ENCODE assay signal across 15 mouse cellular contexts in the genomic region with DNA sequence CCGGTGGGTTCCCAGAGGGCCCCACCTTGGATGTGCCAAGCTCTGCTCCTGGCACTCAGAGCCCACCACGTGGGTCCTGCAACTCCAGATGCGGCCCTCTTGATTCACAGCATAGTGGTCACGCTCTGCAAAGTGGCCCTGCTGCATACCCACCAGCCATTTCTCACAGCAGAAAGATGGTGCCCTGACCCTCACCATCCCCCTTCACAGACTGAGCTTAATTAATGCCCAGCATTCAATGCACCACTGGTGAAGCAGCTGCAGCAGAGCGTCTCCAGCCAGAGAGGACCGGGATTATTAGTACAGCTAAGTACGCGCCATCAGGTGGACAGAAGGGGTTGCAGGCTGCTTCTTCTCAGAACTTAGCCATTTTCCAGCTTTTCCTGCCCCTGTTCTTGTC.
A peak's percentile ranks its signal among the peaks of the same experiment; 100 is the strongest.
DNase-seq lines count a peak whose midpoint lies in the region; ATAC-seq and TF ChIP-seq lines count a peak whose summit lies in the region.
"Had no signal": no experiment of that assay in that cellular context is flagged by ENCODE, and none has a peak within 500 bp of the region (broad histone marks: within the 10 kb centered on the region; RNA-seq: fewer than 3 reads in every experiment).

No protein-coding gene starts in this region.

- 63% methylated on average over 8 of the region's 8 CpGs for WGBS in midbrain, embryonic 10.5 days
- WGBS in midbrain, embryonic 16.5 days: 38% methylated on average over 8 of the region's 8 CpGs
- 62% methylated on average over 8 of the region's 8 CpGs for WGBS in hindbrain, embryonic 10.5 days
- WGBS in hindbrain, embryonic 16.5 days: 28% methylated on average over 8 of the region's 8 CpGs
- 37% methylated on average over 8 of the region's 8 CpGs for WGBS in neural tube, embryonic 14.5 days
- WGBS in thymus, adult 2 months: 92% methylated on average over 8 of the region's 8 CpGs

- 0 out of 2 replicates have a peak, but pooled peaks cover 3% of the 10 kb centered on the region for H3K27me3 ChIP-seq in midbrain, embryonic 10.5 days (ENCODE audit: low read depth, poor library complexity, severe bottlenecking)
- no peaks in the 10 kb centered on the region for H3K27me3 ChIP-seq in midbrain, embryonic 16.5 days (ENCODE audit: control insufficient read depth, insufficient read depth, low read depth, low read length)
- peaks cover 7% of the 10 kb centered on the region; the same call in 1 of the 2 replicates for H3K27me3 ChIP-seq in hindbrain, embryonic 10.5 days (ENCODE audit: insufficient read depth, poor library complexity, severe bottlenecking)
- H3K27me3 ChIP-seq in hindbrain, embryonic 16.5 days (replicated peaks; ENCODE audit: control insufficient read depth, insufficient read depth, low read length): no peaks in the 10 kb centered on the region; the same call in 1 of the 2 replicates
- H3K27me3 ChIP-seq in neural tube, embryonic 14.5 days (ENCODE audit: control insufficient read depth, insufficient read depth, low read length): no peaks in the 10 kb centered on the region
- H3K27me3 ChIP-seq in thymus, adult 2 months (ENCODE audit: control insufficient read depth, insufficient read depth, low read length): no peaks in the 10 kb centered on the region
- H3K27me3 ChIP-seq: embryonic facial prominence, embryonic 15.5 days had no signal

- no peak overlapping the region for H3K4me2 ChIP-seq in midbrain, embryonic 16.5 days (ENCODE audit: low read length)
- H3K4me2 ChIP-seq in hindbrain, embryonic 16.5 days (ENCODE audit: low read length): no peak overlapping the region
- H3K4me2 ChIP-seq in neural tube, embryonic 14.5 days (ENCODE audit: low read depth, low read length): no peak overlapping the region
- H3K4me2 ChIP-seq: embryonic facial prominence, embryonic 15.5 days; heart, embryonic 11.5 days; lung, embryonic 14.5 days had no signal

- ATAC-seq in midbrain, embryonic 16.5 days: no peak; the same call in 1 of the 2 replicates
- ATAC-seq in hindbrain, embryonic 16.5 days: peak; percentile 53; the same call in 1 of the 2 replicates
- peak; percentile 55 for ATAC-seq in neural tube, embryonic 14.5 days (ENCODE audit: low read depth)

- peak overlapping the region; percentile 68 for H3K27ac ChIP-seq in midbrain, embryonic 10.5 days (replicated peaks)
- no peak overlapping the region for H3K27ac ChIP-seq in midbrain, embryonic 16.5 days (ENCODE audit: low read length)
- peak overlapping the region; percentile 66 for H3K27ac ChIP-seq in hindbrain, embryonic 10.5 days
- no peak overlapping the region for H3K27ac ChIP-seq in hindbrain, embryonic 16.5 days (ENCODE audit: low read depth, low read length)
- 0 out of 2 replicates have a peak overlapping the region, but pooled peaks have one; percentile 10 for H3K27ac ChIP-seq in neural tube, embryonic 14.5 days (ENCODE audit: low read depth, low read length)
- no peak overlapping the region for H3K27ac ChIP-seq in thymus, adult 2 months (ENCODE audit: control insufficient read depth, insufficient read depth, low read length)
- H3K27ac ChIP-seq: embryonic facial prominence, embryonic 15.5 days; layer of hippocampus, adult 2 months had no signal

- H3K9ac ChIP-seq in midbrain, embryonic 16.5 days (ENCODE audit: low read depth, low read length): no peak overlapping the region
- no peak overlapping the region for H3K9ac ChIP-seq in hindbrain, embryonic 16.5 days (ENCODE audit: low read depth, low read length)
- H3K9ac ChIP-seq in neural tube, embryonic 14.5 days (replicated peaks; ENCODE audit: low read depth, low read length): no peak overlapping the region
- H3K9ac ChIP-seq: embryonic facial prominence, embryonic 15.5 days; lung, embryonic 14.5 days had no signal

- H3K4me3 ChIP-seq in midbrain, embryonic 10.5 days: no peak overlapping the region
- no peak overlapping the region for H3K4me3 ChIP-seq in midbrain, embryonic 16.5 days (ENCODE audit: low read depth, low read length)
- H3K4me3 ChIP-seq in hindbrain, embryonic 10.5 days: no peak overlapping the region
- H3K4me3 ChIP-seq in hindbrain, embryonic 16.5 days (ENCODE audit: low read length): no peak overlapping the region
- H3K4me3 ChIP-seq in neural tube, embryonic 14.5 days (ENCODE audit: low read depth, low read length): no peak overlapping the region
- no peak overlapping the region for H3K4me3 ChIP-seq in thymus, adult 2 months (ENCODE audit: control insufficient read depth, insufficient read depth, low read length)
- H3K4me3 ChIP-seq: embryonic facial prominence, embryonic 15.5 days; layer of hippocampus, adult 2 months had no signal

- H3K9me3 ChIP-seq in midbrain, embryonic 10.5 days (replicated peaks): no peaks in the 10 kb centered on the region
- no peaks in the 10 kb centered on the region for H3K9me3 ChIP-seq in midbrain, embryonic 16.5 days (replicated peaks; ENCODE audit: control insufficient read depth, low read length, poor library complexity, severe bottlenecking)
- no peaks in the 10 kb centered on the region for H3K9me3 ChIP-seq in hindbrain, embryonic 10.5 days
- H3K9me3 ChIP-seq in hindbrain, embryonic 16.5 days (ENCODE audit: control insufficient read depth, low read length): no peaks in the 10 kb centered on the region
- no peaks in the 10 kb centered on the region for H3K9me3 ChIP-seq in neural tube, embryonic 14.5 days (ENCODE audit: control insufficient read depth, low read length)
- H3K9me3 ChIP-seq: embryonic facial prominence, embryonic 15.5 days had no signal

- H3K4me1 ChIP-seq in midbrain, embryonic 10.5 days: peaks cover 34% of the 10 kb centered on the region
- H3K4me1 ChIP-seq in midbrain, embryonic 16.5 days (ENCODE audit: control insufficient read depth, insufficient read depth, low read length): no peaks in the 10 kb centered on the region
- peaks cover 40% of the 10 kb centered on the region for H3K4me1 ChIP-seq in hindbrain, embryonic 10.5 days (replicated peaks)
- H3K4me1 ChIP-seq in hindbrain, embryonic 16.5 days (ENCODE audit: control insufficient read depth, insufficient read depth, low read depth, low read length): no peaks in the 10 kb centered on the region
- H3K4me1 ChIP-seq in neural tube, embryonic 14.5 days (ENCODE audit: control insufficient read depth, insufficient read depth, low read length): 0 out of 2 replicates have a peak, but pooled peaks cover 9% of the 10 kb centered on the region
- H3K4me1 ChIP-seq in thymus, adult 2 months (replicated peaks; ENCODE audit: control insufficient read depth, insufficient read depth, low read length): peaks cover 25% of the 10 kb centered on the region

- TF ChIP-seq CTCF in thymus, adult 2 months (IDR thresholded peaks at IDR 0.05; ENCODE audit: borderline replicate concordance, control insufficient read depth, extremely low read depth, insufficient read depth, low read length, poor library complexity): no peak

- no peak for DNase-seq in midbrain, embryonic 10.5 days (ENCODE audit: low spot score)
- DNase-seq in hindbrain, embryonic 10.5 days (ENCODE audit: low spot score): no peak
- DNase-seq in thymus, adult 2 months: no peak
- DNase-seq in testis, postnatal 10 days (ENCODE audit: low spot score): no peak
- DNase-seq: adrenal gland, adult 8-10 months; cerebellum, adult 8-10 months; gastrocnemius, postnatal 10 days; kidney, adult 2 months; lung, embryonic 14.5 days had no signal

- H3K36me3 ChIP-seq in midbrain, embryonic 10.5 days: no peaks in the 10 kb centered on the region
- no peaks in the 10 kb centered on the region for H3K36me3 ChIP-seq in midbrain, embryonic 16.5 days (ENCODE audit: control insufficient read depth, insufficient read depth, low read length)
- no peaks in the 10 kb centered on the region for H3K36me3 ChIP-seq in hindbrain, embryonic 10.5 days
- H3K36me3 ChIP-seq in hindbrain, embryonic 16.5 days (ENCODE audit: control insufficient read depth, insufficient read depth, low read length): no peaks in the 10 kb centered on the region
- H3K36me3 ChIP-seq in neural tube, embryonic 14.5 days (ENCODE audit: control insufficient read depth, insufficient read depth, low read length): no peaks in the 10 kb centered on the region
- H3K36me3 ChIP-seq in thymus, adult 2 months (ENCODE audit: control insufficient read depth, insufficient read depth, low read length): no peaks in the 10 kb centered on the region
- H3K36me3 ChIP-seq: embryonic facial prominence, embryonic 15.5 days had no signal

- no peak for TF ChIP-seq POLR2A in thymus, adult 2 months (IDR thresholded peaks at IDR 0.05; ENCODE audit: control insufficient read depth, extremely low read depth, insufficient read depth, low read length, poor library complexity)

Comparison
In these comparisons a context has a peak if more than half of its experiments do, and no peak if none do; other contexts are left out.
1. H3K27ac ChIP-seq: peak in midbrain, embryonic 10.5 days (single experiment), hindbrain, embryonic 10.5 days (single experiment) and neural tube, embryonic 14.5 days (single experiment); none in midbrain, embryonic 16.5 days (single experiment), hindbrain, embryonic 16.5 days (single experiment) and thymus, adult 2 months (single experiment).